Mouse (Mus musculus) left cerebral cortex, postnatal 14 days (tissue): ENCODE results near the gene F13a1. TPM values are rescaled to one million over a fixed set of nuclear protein-coding genes. Genes with fewer than 3 reads are reported as not detected.

Source experiments
- DNase-seq, 2 experiments: peaks; one replicate each; pipeline ENCODE4 v3.0.0; 2021 to 2022; ENCODE audit warnings: low spot score in 2 of 2, mixed read lengths in 1 of 2
- intact Hi-C: fragments of 180-260 bp; cut with DNase I; formaldehyde crosslinking; loops from one replicate; pipeline ENCODE4 v1.15.1; 2025
- long read RNA-seq, 2 experiments: library from polyadenylated mRNA; stranded (forward); transcript quantifications; one replicate each; pipeline ENCODE4 v2.0.0; 2021
- total RNA-seq, 2 experiments: library from RNA; stranded (reverse); gene quantifications; 2 replicates each; pipeline ENCODE4 v1.2.3; 2021

Gene F13a1
- total RNA-seq = 1 to 10 TPM; 3.7 to 4.9 TPM
- long read RNA-seq, experiment 1, partial matches to known transcripts = 1 of 2 reads
- long read RNA-seq, experiment 1, other reads (novel, unspliced or antisense) = 0 of 2 reads
- long read RNA-seq, experiment 2, partial matches to known transcripts = 0 of 2 reads
- long read RNA-seq, experiment 2, other reads (novel, unspliced or antisense) = 0 of 2 reads

GRCm38 (mm10) chr13:37050126-37050525 is at the start of gene F13a1:
TSS of gene F13a1 (minus strand) at chr13:37050244.
- intact Hi-C loops = no loop called here
- no peak for DNase-seq

- DNase-seq = no peak
- intact Hi-C loops = no loop called here
Measured at GRCm38 (mm10) chr13:37091620-37092019, 41.6 kb upstream of the F13a1 start.

GRCm38 (mm10) chr13:37089104-37089503 is 39.1 kb upstream of the F13a1 start:
- no peak for DNase-seq
- intact Hi-C loops = no loop called here

GRCm38 (mm10) chr13:37081506-37082241 is 31.6 kb upstream of the F13a1 start:
- peak; percentile 27 to 58 for DNase-seq
- intact Hi-C loops = no loop called here

- no peak for DNase-seq
- intact Hi-C loops = no loop called here
Measured at GRCm38 (mm10) chr13:37071390-37071789, 21.3 kb upstream of the F13a1 start.

GRCm38 (mm10) chr13:37070824-37071223 is 20.8 kb upstream of the F13a1 start:
- intact Hi-C loops = no loop called here
- no peak for DNase-seq

- no peak for DNase-seq
- intact Hi-C loops = no loop called here
Measured at GRCm38 (mm10) chr13:37060810-37061209, 10.8 kb upstream of the F13a1 start.

GRCm38 (mm10) chr13:37056662-37057061 is 6.6 kb upstream of the F13a1 start:
- peak in 1 of 2 experiments; percentile 23 for DNase-seq
- intact Hi-C loops = no loop called here

GRCm38 (mm10) chr13:37049631-37050030 is 413 bp downstream of the F13a1 start:
- intact Hi-C loops = no loop called here
- no peak for DNase-seq

- no peak for DNase-seq
- intact Hi-C loops = no loop called here
Measured at GRCm38 (mm10) chr13:37049018-37049417, 1.0 kb downstream of the F13a1 start.

- intact Hi-C loops = no loop called here
- DNase-seq = peak in 1 of 2 experiments; percentile 7
Measured at GRCm38 (mm10) chr13:37045005-37045404, 5.0 kb downstream of the F13a1 start.

- intact Hi-C loops = no loop called here
- DNase-seq = peak; percentile 23 to 28
Measured at GRCm38 (mm10) chr13:37034745-37035144, 15.3 kb downstream of the F13a1 start.

GRCm38 (mm10) chr13:37025996-37026579 is 24.0 kb downstream of the F13a1 start:
- intact Hi-C loops = no loop called here
- no peak for DNase-seq

GRCm38 (mm10) chr13:37021575-37021974 is 28.5 kb downstream of the F13a1 start:
- no peak for DNase-seq
- intact Hi-C loops = no loop called here

GRCm38 (mm10) chr13:37010771-37011170 is 39.3 kb downstream of the F13a1 start:
- intact Hi-C loops = no loop called here
- no peak for DNase-seq

GRCm38 (mm10) chr13:37006224-37006623 is 43.8 kb downstream of the F13a1 start:
- no peak for DNase-seq

GRCm38 (mm10) chr13:36999210-36999705 is 50.8 kb downstream of the F13a1 start:
- no peak for DNase-seq
- intact Hi-C loops = no loop called here

More at GRCm38 (mm10) chr13:37006224-37006623, 43.8 kb downstream of the F13a1 start:
- intact Hi-C loops = no loop called here

GRCm38 (mm10) chr13:36993593-36993992 is 56.5 kb downstream of the F13a1 start:
- no peak for DNase-seq
- intact Hi-C loops = no loop called here

GRCm38 (mm10) chr13:36988392-36988791 is 61.7 kb downstream of the F13a1 start:
- no peak for DNase-seq
- intact Hi-C loops = no loop called here

GRCm38 (mm10) chr13:36973016-36973415 is 77.0 kb downstream of the F13a1 start:
- no peak for DNase-seq
- intact Hi-C loops = no loop called here

- no peak for DNase-seq
- intact Hi-C loops = no loop called here
Measured at GRCm38 (mm10) chr13:36972226-36972625, 77.8 kb downstream of the F13a1 start.
